Mouse (Mus musculus) small intestine, adult 2 months (tissue): ENCODE measurements around the gene Wdhd1.

Experiments used
- CTCF ChIP-seq: fragments of 200-500 bp; IDR thresholded peaks from 2 replicates; pipeline ENCODE4 v1.5.1; 2012; ENCODE audit warnings: low read depth, mild to moderate bottlenecking, control low read depth, inconsistent platforms, low read length, moderate library complexity, mixed read lengths; ENCODE audit not compliant: insufficient replicate concordance, insufficient read length; ENCODE audit errors: extremely low read depth
- POLR2A ChIP-seq: fragments of 200-500 bp; IDR thresholded peaks from 2 replicates; pipeline ENCODE4 v1.6.1; 2012; ENCODE audit warnings: low read depth, mild to moderate bottlenecking, control low read depth, inconsistent platforms, low read length, moderate library complexity

DNA sequence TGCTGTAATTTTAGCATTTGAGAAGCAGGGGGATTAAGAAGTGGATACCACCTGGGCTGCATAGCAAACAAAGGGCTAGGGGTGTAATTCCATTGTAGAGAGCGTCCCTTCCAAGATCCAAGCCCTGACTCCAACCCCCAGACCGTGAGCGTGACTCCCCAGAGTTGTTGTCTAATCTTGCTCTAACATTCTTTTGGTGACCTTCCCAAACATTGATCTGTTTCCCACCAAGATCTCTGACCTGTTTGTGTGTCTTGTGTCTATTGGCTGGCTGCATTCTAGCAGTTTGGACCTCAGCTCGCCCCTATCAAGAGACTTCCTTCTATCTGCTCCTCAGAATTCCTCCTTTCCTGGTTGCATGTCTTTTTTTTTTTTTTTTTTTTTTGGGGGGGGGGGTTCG is 10.4 kb upstream of the Wdhd1 start:
- TF ChIP-seq POLR2A (no peak), CTCF (no peak)
